Mouse (Mus musculus) erythroblast, embryonic 14.5 days (primary cell): Measurements from ENCODE around the gene Wfdc6b. TPM values are rescaled to one million over a fixed set of nuclear protein-coding genes. Genes with fewer than 3 reads are reported as not detected.

ENCODE experiments used
- H3K27me3 ChIP-seq: 2 replicates; pipeline ENCODE4 v1.6.1; 2012; ENCODE audit warnings: inconsistent platforms; ENCODE audit not compliant: control insufficient read depth
- H3K36me3 ChIP-seq: 2 replicates; pipeline ENCODE4 v1.6.1; 2012; ENCODE audit warnings: mild to moderate bottlenecking, inconsistent platforms; ENCODE audit not compliant: control insufficient read depth
- H3K4me1 ChIP-seq: 2 replicates; pipeline ENCODE4 v1.6.1; 2012; ENCODE audit warnings: inconsistent platforms; ENCODE audit not compliant: control insufficient read depth
- H3K4me3 ChIP-seq: replicated peaks from 2 replicates; pipeline ENCODE3; 2012; ENCODE audit warnings: moderate library complexity, mild to moderate bottlenecking, inconsistent platforms
- H3K9me3 ChIP-seq: 2 replicates; pipeline ENCODE4 v1.6.1; 2012; ENCODE audit warnings: low read length, inconsistent platforms, mixed read lengths; ENCODE audit not compliant: control insufficient read depth
- GATA1 ChIP-seq: IDR thresholded peaks from 2 replicates; pipeline ENCODE4 v1.6.1; 2012; ENCODE audit warnings: low read length, inconsistent platforms, mixed read lengths
- TAL1 ChIP-seq: IDR thresholded peaks from 3 replicates; pipeline ENCODE4 v1.6.1; 2012; ENCODE audit warnings: low read length, inconsistent platforms, mixed read lengths
- polyA plus RNA-seq: library from polyadenylated mRNA; stranded (reverse); fragments of >175 nt; gene quantifications from 2 replicates; pipeline ENCODE4 v1.2.3, GENCODE M21; 2012

The Wfdc6b gene
- polyA plus RNA-seq, 1 experiment = not detected

GRCm38 (mm10) chr2:164604411-164604810 lies 8.9 kb upstream of the Wfdc6b start:
- no peak overlapping the region for H3K4me3 ChIP-seq
- no peak for TF ChIP-seq GATA1
- no peak for TF ChIP-seq TAL1
- H3K9me3 ChIP-seq = peaks cover 11% of the 10 kb centered on the region
- H3K36me3 ChIP-seq = no peaks in the 10 kb centered on the region
- no peaks in the 10 kb centered on the region for H3K4me1 ChIP-seq
- H3K27me3 ChIP-seq = no peaks in the 10 kb centered on the region

- Histone ChIP-seq H3K4me1 (no peaks in the 10 kb centered on the region), H3K36me3 (no peaks in the 10 kb centered on the region), H3K27me3 (no peaks in the 10 kb centered on the region), H3K4me3 (no peak overlapping the region), H3K9me3 (no peaks in the 10 kb centered on the region; the same call in 1 of the 2 replicates)
- TF ChIP-seq TAL1 (no peak), GATA1 (no peak)
Observed at GRCm38 (mm10) chr2:164608781-164609180, 4.5 kb upstream of the Wfdc6b start.

- Histone ChIP-seq H3K4me3 (no peak overlapping the region), H3K9me3 (no peaks in the 10 kb centered on the region; the same call in 1 of the 2 replicates), H3K36me3 (no peaks in the 10 kb centered on the region), H3K4me1 (no peaks in the 10 kb centered on the region), H3K27me3 (no peaks in the 10 kb centered on the region)
- TF ChIP-seq TAL1 (no peak), GATA1 (no peak)
Observed at GRCm38 (mm10) chr2:164615386-164615785, 2.1 kb downstream of the Wfdc6b start.

- no peaks in the 10 kb centered on the region; the same call in 1 of the 2 replicates for H3K9me3 ChIP-seq
- no peak overlapping the region for H3K4me3 ChIP-seq
- H3K36me3 ChIP-seq = no peaks in the 10 kb centered on the region
- H3K4me1 ChIP-seq = no peaks in the 10 kb centered on the region
- H3K27me3 ChIP-seq = no peaks in the 10 kb centered on the region
- TF ChIP-seq GATA1 (no peak), TAL1 (no peak)
Observed at GRCm38 (mm10) chr2:164619050-164619449, 5.7 kb downstream of the Wfdc6b start.

- Histone ChIP-seq H3K27me3 (no peaks in the 10 kb centered on the region), H3K4me1 (no peaks in the 10 kb centered on the region), H3K9me3 (no peaks in the 10 kb centered on the region), H3K4me3 (no peak overlapping the region), H3K36me3 (no peaks in the 10 kb centered on the region)
- no peak for TF ChIP-seq GATA1
- TF ChIP-seq TAL1 = no peak
Observed at GRCm38 (mm10) chr2:164621775-164622174, 8.5 kb downstream of the Wfdc6b start.

GRCm38 (mm10) chr2:164635266-164635665 lies 21.9 kb downstream of the Wfdc6b start:
- H3K4me3 ChIP-seq = no peak overlapping the region
- no peaks in the 10 kb centered on the region for H3K27me3 ChIP-seq
- H3K9me3 ChIP-seq = 0 out of 2 replicates have a peak, but pooled peaks cover 2% of the 10 kb centered on the region
- H3K36me3 ChIP-seq = no peaks in the 10 kb centered on the region
- no peak for TF ChIP-seq TAL1
- no peak for TF ChIP-seq GATA1
- H3K4me1 ChIP-seq = no peaks in the 10 kb centered on the region

- no peaks in the 10 kb centered on the region for H3K27me3 ChIP-seq
- 0 out of 2 replicates have a peak, but pooled peaks cover 2% of the 10 kb centered on the region for H3K9me3 ChIP-seq
- no peaks in the 10 kb centered on the region for H3K4me1 ChIP-seq
- H3K36me3 ChIP-seq = no peaks in the 10 kb centered on the region
- TF ChIP-seq GATA1 (no peak), TAL1 (no peak)
- no peak within 1 kb of the TSS for H3K4me3 ChIP-seq
Observed at GRCm38 (mm10) chr2:164638696-164639095, 25.4 kb downstream of the Wfdc6b start, which contains the start of gene Wfdc16. Gene Wfdc16 (minus strand): TSS chr2:164638796.

- TF ChIP-seq TAL1 (no peak), GATA1 (no peak)
- 0 out of 2 replicates have a peak, but pooled peaks cover 2% of the 10 kb centered on the region for H3K9me3 ChIP-seq
- no peak overlapping the region for H3K4me3 ChIP-seq
- H3K27me3 ChIP-seq = no peaks in the 10 kb centered on the region
- H3K36me3 ChIP-seq = no peaks in the 10 kb centered on the region
- H3K4me1 ChIP-seq = no peaks in the 10 kb centered on the region
Observed at GRCm38 (mm10) chr2:164641129-164641528, 27.8 kb downstream of the Wfdc6b start.

- 0 out of 2 replicates have a peak, but pooled peaks cover 2% of the 10 kb centered on the region for H3K9me3 ChIP-seq
- TF ChIP-seq TAL1 (no peak), GATA1 (no peak)
- no peaks in the 10 kb centered on the region for H3K4me1 ChIP-seq
- no peak overlapping the region for H3K4me3 ChIP-seq
- no peaks in the 10 kb centered on the region for H3K27me3 ChIP-seq
- H3K36me3 ChIP-seq = no peaks in the 10 kb centered on the region
Observed at GRCm38 (mm10) chr2:164641881-164642673, 28.8 kb downstream of the Wfdc6b start.
